Comparison of ENCODE assay signal across 8 mouse cellular contexts in the genomic region with DNA sequence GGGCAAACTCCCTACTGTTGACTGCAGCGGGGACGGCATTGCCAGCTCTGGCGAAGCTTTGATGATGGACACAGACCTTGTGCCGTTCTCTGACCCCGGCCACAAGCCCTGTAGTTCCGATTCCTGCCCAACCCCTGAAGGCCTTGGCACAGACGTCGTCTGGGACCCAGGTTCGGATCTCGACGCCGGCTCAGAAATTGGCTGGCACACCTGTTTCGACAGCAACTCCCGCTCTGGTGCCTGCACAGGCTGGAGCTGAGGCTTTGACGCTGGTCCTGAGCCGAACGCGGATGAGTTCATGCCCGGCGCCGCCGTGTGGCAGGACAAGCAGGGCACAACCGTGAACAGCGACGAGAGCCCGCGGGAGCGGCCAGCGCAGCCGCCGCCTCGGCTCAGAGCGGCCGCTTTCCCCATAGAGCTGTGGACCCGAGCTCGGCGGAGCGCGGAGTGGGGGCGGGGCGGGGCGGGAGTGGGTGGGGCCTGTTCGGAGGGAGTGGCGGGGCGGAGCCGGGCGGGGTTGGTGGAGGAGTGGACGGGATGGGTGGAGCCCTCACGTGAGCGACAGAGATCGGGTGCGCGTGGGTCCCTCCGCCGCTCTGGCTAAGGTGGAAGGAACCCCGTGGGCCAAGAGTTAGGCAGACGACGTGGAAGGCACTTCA. TPM values are rescaled to one million over a fixed set of nuclear protein-coding genes. Genes with fewer than 3 reads are reported as not detected.
A peak's percentile ranks its signal among the peaks of the same experiment; 100 is the strongest.
DNase-seq lines count a peak whose midpoint lies in the region; ATAC-seq lines count a peak whose summit lies in the region.

Osbp2 (minus strand) TSS at position 450 of the 659 bp plus-strand sequence.

- peak within 1 kb of the TSS; percentile 54 for H3K4me3 ChIP-seq in hindbrain, embryonic 16.5 days (ENCODE audit: low read length)

- peak within 1 kb of the TSS; percentile 72 for H3K4me2 ChIP-seq in hindbrain, embryonic 16.5 days (ENCODE audit: low read length)

- H3K27ac ChIP-seq in hindbrain, embryonic 16.5 days (ENCODE audit: low read depth, low read length), result peak within 1 kb of the TSS; percentile 40; the same call in 1 of the 2 replicates

- WGBS in hindbrain, embryonic 16.5 days, result 5% methylated on average over 37 of the region's 58 CpGs

- H3K9me3 ChIP-seq in hindbrain, embryonic 16.5 days (ENCODE audit: control insufficient read depth, low read length), result no peaks in the 10 kb centered on the region

- peaks cover 8% of the 10 kb centered on the region for H3K4me1 ChIP-seq in hindbrain, embryonic 16.5 days (ENCODE audit: control insufficient read depth, insufficient read depth, low read depth, low read length)

- H3K9ac ChIP-seq in hindbrain, embryonic 16.5 days (ENCODE audit: low read depth, low read length), result peak within 1 kb of the TSS; percentile 66

- H3K27me3 ChIP-seq in hindbrain, embryonic 16.5 days (replicated peaks; ENCODE audit: control insufficient read depth, insufficient read depth, low read length), result no peaks in the 10 kb centered on the region

- DNase-seq in ZHBTc4 (ENCODE audit: low read depth, low spot score), result peak; percentile 73
- peak; percentile 91 to 94 for DNase-seq in cerebellum, postnatal 25 days
- DNase-seq in frontal cortex, postnatal 25 days (ENCODE audit: low spot score in 2 of 2), result peak; percentile 53 to 66
- DNase-seq in left cerebral cortex, adult 8-10 months (ENCODE audit: low spot score in 2 of 2), result peak; percentile 65 to 71
- DNase-seq in right cerebral cortex, adult 18-20 months, result peak; percentile 87
- peak; percentile 58 for DNase-seq in urinary bladder, adult 2 months (ENCODE audit: low spot score)

- H3K36me3 ChIP-seq in hindbrain, embryonic 16.5 days (ENCODE audit: control insufficient read depth, insufficient read depth, low read length), result no peaks in the 10 kb centered on the region

- peak; percentile 91 for ATAC-seq in hindbrain, embryonic 16.5 days
- ATAC-seq in megakaryocyte, adult 5-6 weeks (ENCODE audit: poor library complexity, severe bottlenecking), result peak; percentile 90

RNA-seq across cellular contexts. Expression of gene Osbp2, which starts in this region (rescaled TPM):
- 34.8 and 36.2 TPM in 2 replicates for polyA plus RNA-seq in hindbrain, embryonic 16.5 days (2015; fragmentation: Nextera tagmentation; extraction: Ambion mirVana)
- total RNA-seq in left cerebral cortex, adult 8-10 months (2022), result 100 to 1,000 TPM; 105 to 126 (median 115) TPM
- total RNA-seq in megakaryocyte, adult 5-6 weeks (2015), result 0.25 TPM in 1 of 2 replicates, not detected in the other
- not detected in 2 replicates for total RNA-seq in megakaryocyte, adult 5-6 weeks (2017)
- 0.98 and 2.0 TPM in 2 replicates for polyA plus RNA-seq in urinary bladder, adult 2 months (2012; rRNA removed)

Comparison
In these comparisons a context has a peak if more than half of its experiments do, and no peak if none do; other contexts are left out.
1. Peak in every context shown above with its lines: DNase-seq, ATAC-seq, H3K4me3 ChIP-seq and H3K27ac ChIP-seq.
2. RNA of gene Osbp2 (total RNA-seq): 105 to 126 TPM in left cerebral cortex, adult 8-10 months; 0.25 TPM in megakaryocyte, adult 5-6 weeks; every median in the first group is over 10 times any median in the second.
3. RNA of gene Osbp2 (polyA plus RNA-seq): 34.8 to 36.2 TPM in hindbrain, embryonic 16.5 days; 0.98 to 2.0 TPM in urinary bladder, adult 2 months; every median in the first group is over 10 times any median in the second.
4. Peak in ATAC-seq in megakaryocyte, adult 5-6 weeks; RNA of the gene not detected or under 1 TPM.